Mouse (Mus musculus): ENCODE measurements around the gene Bbip1.

DNA sequence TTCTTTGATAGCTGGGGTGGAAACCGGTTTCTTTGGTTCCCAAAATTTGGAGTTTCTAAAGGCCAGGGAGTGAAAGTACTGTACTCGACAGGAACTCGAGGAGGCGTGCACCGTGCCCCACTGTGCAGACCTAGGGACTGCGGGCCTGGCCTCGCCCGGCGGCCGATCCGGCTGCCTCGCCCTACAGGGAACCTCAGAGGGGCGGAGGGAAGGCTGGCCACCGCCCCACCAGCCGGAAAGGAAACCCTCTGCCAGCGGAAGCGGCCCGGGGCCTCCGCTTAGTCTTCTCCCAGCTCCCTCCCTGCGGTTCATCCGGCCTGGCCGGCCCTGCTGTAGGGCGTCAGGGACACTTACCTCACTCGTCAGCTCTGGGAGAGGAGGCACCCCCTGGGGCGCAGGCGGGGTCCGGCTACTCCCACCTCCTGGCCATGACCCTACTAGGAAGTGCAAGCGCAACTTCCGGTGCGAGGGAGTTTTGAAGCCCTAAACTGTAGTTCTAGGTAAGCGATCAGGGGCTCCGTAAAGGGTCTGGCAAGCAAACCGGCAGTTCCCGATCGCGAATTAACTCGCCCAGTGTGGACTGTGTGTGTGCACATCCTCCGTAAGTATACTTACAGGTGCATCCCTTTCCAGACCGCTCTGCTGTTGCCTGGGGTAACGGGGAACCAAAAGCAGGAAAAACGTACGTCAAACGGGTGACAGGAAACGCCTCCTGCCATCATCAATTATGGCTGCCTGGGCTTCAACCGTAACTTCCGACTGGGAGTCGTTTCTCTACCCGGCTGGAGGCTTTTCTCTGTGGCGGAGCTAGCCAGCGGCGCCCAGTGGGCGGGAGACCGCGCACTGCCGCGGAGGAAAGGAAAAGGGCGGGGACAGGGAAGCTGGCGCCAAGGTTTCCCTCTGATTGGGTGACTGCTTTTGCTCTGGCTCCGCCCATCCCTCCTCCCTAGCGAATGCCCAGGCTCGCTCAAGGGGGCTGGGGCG is at the start of gene Bbip1, which contains the start of gene Shoc2:
- TF ChIP-seq CTCF (conservative IDR thresholded peaks at IDR 0.05; ENCODE audit: low read length) (no peak), POU5F1 (IDR thresholded peaks at IDR 0.05; ENCODE audit: borderline replicate concordance, low read length) (no peak), NANOG (IDR thresholded peaks at IDR 0.05; ENCODE audit: borderline replicate concordance, low read length) (no peak)
